Mouse (Mus musculus) heart, postnatal 0 days (tissue): Measurements from ENCODE around the gene Slc26a9. TPM values are rescaled to one million over a fixed set of nuclear protein-coding genes. Genes with fewer than 3 reads are reported as not detected.

Source experiments
- ATAC-seq: fragments of 200-750 bp; cut with Nextera tagmentation; 2 replicates; pipeline ENCODE4 v1.8.0; 2017; ENCODE audit warnings: low read depth, moderate number of reproducible peaks, moderate library complexity; ENCODE audit not compliant: insufficient read depth
- DNase-seq: peaks from one replicate; pipeline ENCODE4 v3.0.0-alpha.2; 2016; ENCODE audit warnings: low spot score
- H3K27ac ChIP-seq: fragments of 300-500 bp; sonication (generic); 2 replicates; pipeline ENCODE4 v1.5.1; 2014; ENCODE audit warnings: low read depth, mild to moderate bottlenecking
- H3K27me3 ChIP-seq: fragments of 300-500 bp; sonication (generic); 2 replicates; pipeline ENCODE4 v1.6.1; 2014; ENCODE audit warnings: low read length, mixed read lengths; ENCODE audit not compliant: control insufficient read depth, insufficient read depth
- H3K36me3 ChIP-seq: fragments of 300-500 bp; sonication (generic); replicated peaks from 2 replicates; pipeline ENCODE4 v1.6.1; 2014; ENCODE audit warnings: low read length, mixed read lengths; ENCODE audit not compliant: control insufficient read depth, insufficient read depth
- H3K4me1 ChIP-seq: fragments of 300-500 bp; sonication (generic); 2 replicates; pipeline ENCODE4 v1.6.1; 2014; ENCODE audit warnings: antibody characterized with exemption; ENCODE audit not compliant: control insufficient read depth, insufficient read depth
- H3K4me2 ChIP-seq: fragments of 300-500 bp; sonication (generic); 2 replicates; pipeline ENCODE4 v1.6.1; 2014; ENCODE audit warnings: low read depth, mild to moderate bottlenecking, low read length, moderate library complexity
- H3K4me3 ChIP-seq: fragments of 300-500 bp; sonication (generic); 2 replicates; pipeline ENCODE4 v1.5.1; 2014; ENCODE audit warnings: low read depth, low read length
- H3K9ac ChIP-seq: fragments of 300-500 bp; sonication (generic); replicated peaks from 2 replicates; pipeline ENCODE4 v1.6.1; 2014; ENCODE audit warnings: low read depth, low read length, mixed read lengths
- H3K9me3 ChIP-seq: fragments of 300-500 bp; sonication (generic); replicated peaks from 2 replicates; pipeline ENCODE4 v1.6.1; 2016; ENCODE audit warnings: low read length; ENCODE audit not compliant: control insufficient read depth
- CTCF ChIP-seq: IDR thresholded peaks from 2 replicates; pipeline ENCODE4 v1.5.1; 2016; ENCODE audit warnings: antibody characterized with exemption, control low read depth, low read depth
- EP300 ChIP-seq: IDR thresholded peaks from 2 replicates; pipeline ENCODE4 v1.6.1; 2016; ENCODE audit warnings: antibody characterized with exemption, low read depth
- WGBS: fragments of 180-500 bp; shearing (Covaris S2); extraction: QIAGEN DNeasy Blood & Tissue Kit; methylation state at CpG from one replicate; pipeline ENCODE4 v1.1.7; 2014; 5-methylcytosine and 5-hydroxymethylcytosine counted together
- polyA plus RNA-seq: library from polyadenylated mRNA; unstranded; fragments of >200 nt; fragmentation: Nextera tagmentation; extraction: Ambion mirVana; gene quantifications from 2 replicates; pipeline ENCODE4 v1.2.1, GENCODE M21; 2015
- total RNA-seq: library from RNA; depleted of rRNA; stranded (reverse); fragments of >200 nt; gene quantifications from 2 replicates; pipeline ENCODE4 v1.2.3, GENCODE M21; 2014; ENCODE audit warnings: low replicate concordance

The Slc26a9 gene
- total and polyA plus RNA-seq, 2 experiments from 2014 or later = 0.05 TPM; not detected in 1

- WGBS = 78% methylated on average over 15 of the region's 15 CpGs
- Histone ChIP-seq H3K9me3 (no peaks in the 10 kb centered on the region), H3K9ac (no peak overlapping the region), H3K27ac (no peak overlapping the region), H3K36me3 (no peaks in the 10 kb centered on the region), H3K4me3 (no peak overlapping the region), H3K4me2 (no peak overlapping the region), H3K4me1 (peaks cover 20% of the 10 kb centered on the region), H3K27me3 (peaks cover 10% of the 10 kb centered on the region; the same call in 1 of the 2 replicates)
- no peak for TF ChIP-seq CTCF
- no peak for TF ChIP-seq EP300
- no peak for DNase-seq
- no peak for ATAC-seq
Observed at GRCm38 (mm10) chr1:131749706-131750545, 6.1 kb downstream of the Slc26a9 start.

GRCm38 (mm10) chr1:131751181-131751890 is 7.5 kb downstream of the Slc26a9 start:
- Histone ChIP-seq H3K4me1 (peaks cover 26% of the 10 kb centered on the region), H3K4me3 (no peak overlapping the region), H3K9ac (no peak overlapping the region), H3K9me3 (no peaks in the 10 kb centered on the region), H3K36me3 (no peaks in the 10 kb centered on the region), H3K4me2 (no peak overlapping the region), H3K27ac (no peak overlapping the region), H3K27me3 (peaks cover 5% of the 10 kb centered on the region; the same call in 1 of the 2 replicates)
- DNase-seq (no peak), ATAC-seq (no peak)
- TF ChIP-seq EP300 (no peak), CTCF (no peak)
- WGBS = 68% methylated on average over 3 of the region's 3 CpGs

GRCm38 (mm10) chr1:131751891-131752311 is 8.1 kb downstream of the Slc26a9 start:
- no peak overlapping the region for H3K9ac ChIP-seq
- ATAC-seq (no peak), DNase-seq (peak; percentile 37)
- no peak for TF ChIP-seq CTCF
- no peak for TF ChIP-seq EP300
- no peaks in the 10 kb centered on the region for H3K9me3 ChIP-seq
- H3K27ac ChIP-seq = no peak overlapping the region
- H3K4me1 ChIP-seq = peaks cover 26% of the 10 kb centered on the region
- WGBS = 49% methylated on average over 10 of the region's 10 CpGs
- H3K4me3 ChIP-seq = no peak overlapping the region
- H3K36me3 ChIP-seq = no peaks in the 10 kb centered on the region
- H3K27me3 ChIP-seq = peaks cover 5% of the 10 kb centered on the region; the same call in 1 of the 2 replicates
- H3K4me2 ChIP-seq = no peak overlapping the region

DNA sequence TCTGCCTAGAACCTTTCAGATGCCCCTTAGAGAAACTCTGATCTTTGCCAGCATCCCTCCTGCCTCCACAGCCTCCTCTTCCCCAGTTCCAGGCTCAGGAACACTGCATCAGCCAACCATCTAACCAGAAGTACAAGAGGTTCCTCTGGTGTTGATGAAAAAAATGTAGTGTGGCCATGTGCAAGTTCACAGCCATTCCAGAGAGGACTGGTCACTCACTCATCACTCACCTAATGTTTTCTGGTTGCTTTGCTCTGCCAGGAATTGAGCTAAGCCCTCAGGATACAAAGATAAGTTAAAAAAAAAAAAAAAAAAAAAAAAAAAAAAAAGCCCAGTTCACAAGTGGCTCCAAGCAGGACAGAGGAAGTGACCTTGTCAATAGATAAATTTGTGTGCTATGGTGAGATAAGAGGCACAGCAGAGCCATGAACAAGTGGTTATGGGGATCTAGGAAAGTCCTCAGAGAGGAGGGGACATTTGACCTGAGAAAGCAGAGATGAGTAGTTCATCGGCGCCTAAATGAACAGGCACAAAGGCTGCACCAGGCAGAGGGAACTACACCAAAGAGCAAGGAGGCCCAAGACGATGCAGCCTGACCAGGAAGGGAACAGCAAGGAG is 10.5 kb downstream of the Slc26a9 start:
- 0 out of 2 replicates have a peak, but pooled peaks have one; percentile 17 for ATAC-seq
- peak overlapping the region; percentile 64 for H3K27ac ChIP-seq
- 23% methylated on average over 3 of the region's 3 CpGs for WGBS

GRCm38 (mm10) chr1:131754916-131755315 is 11.1 kb downstream of the Slc26a9 start:
- WGBS = 47% methylated on average over 4 of the region's 4 CpGs
- no peaks in the 10 kb centered on the region for H3K9me3 ChIP-seq
- peak overlapping the region; percentile 64 for H3K27ac ChIP-seq
- H3K4me3 ChIP-seq = no peak overlapping the region
- TF ChIP-seq CTCF (no peak), EP300 (no peak)
- H3K4me1 ChIP-seq = peaks cover 26% of the 10 kb centered on the region
- DNase-seq (peak; percentile 78), ATAC-seq (peak; percentile 67)
- H3K9ac ChIP-seq = no peak overlapping the region
- H3K36me3 ChIP-seq = no peaks in the 10 kb centered on the region
- H3K27me3 ChIP-seq = peaks cover 2% of the 10 kb centered on the region; the same call in 1 of the 2 replicates
- H3K4me2 ChIP-seq = no peak overlapping the region

More for the DNA sequence above, 10.5 kb downstream of the Slc26a9 start:
- Histone ChIP-seq H3K4me1 (peaks cover 26% of the 10 kb centered on the region), H3K27me3 (peaks cover 5% of the 10 kb centered on the region; the same call in 1 of the 2 replicates), H3K9me3 (no peaks in the 10 kb centered on the region), H3K4me3 (no peak overlapping the region), H3K4me2 (no peak overlapping the region), H3K36me3 (no peaks in the 10 kb centered on the region), H3K9ac (no peak overlapping the region)
- TF ChIP-seq EP300 = 0 out of 2 replicates have a peak, but pooled peaks have one; percentile 34
- TF ChIP-seq CTCF = no peak
- DNase-seq = no peak
